Mouse (Mus musculus): ENCODE data around the gene Rexo5.

DNA sequence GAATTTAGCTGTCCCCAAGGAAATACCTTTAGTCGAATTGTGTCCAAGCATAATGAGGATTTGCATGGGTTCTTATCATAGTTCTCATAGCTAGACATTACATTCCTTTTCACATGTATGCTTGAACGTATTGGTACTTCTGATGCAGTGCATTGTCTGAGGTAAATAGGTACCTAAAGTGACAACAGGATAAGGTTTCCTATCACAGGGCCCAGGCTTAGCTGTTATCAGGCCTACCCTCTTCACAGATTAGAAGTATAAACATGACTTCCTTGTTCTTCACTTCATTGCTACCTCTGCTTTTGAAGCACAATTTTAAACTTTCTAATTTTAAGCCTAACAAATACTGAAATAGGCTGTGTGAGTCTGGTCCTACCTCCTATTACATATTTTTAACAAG is 51.7 kb downstream of the Rexo5 start:
- no peak for TF ChIP-seq FLI1 (IDR thresholded peaks at IDR 0.05; ENCODE audit: low read length)
- no peak for TF ChIP-seq GATA1 (IDR thresholded peaks at IDR 0.05; ENCODE audit: borderline replicate concordance, low read length)

Data from megakaryocyte, embryonic 14.5 days (primary cell).